Mouse (Mus musculus) megakaryocyte, embryonic 14.5 days (primary cell): ENCODE measurements at regions not wholly inside any gene's neighbourhood (a gene's known extent, or its start where the extent isn't known, plus 50 kb on each side); places are given as distances from the start of the nearest gene placed in this dataset.

Source experiments
- FLI1 ChIP-seq: IDR thresholded peaks from 2 replicates; pipeline ENCODE4 v1.6.1; 2012; ENCODE audit warnings: low read length, inconsistent platforms, mixed read lengths
- GATA1 ChIP-seq: IDR thresholded peaks from 3 replicates; pipeline ENCODE4 v1.6.1; 2012; ENCODE audit warnings: mixed read lengths, low read length, inconsistent platforms, borderline replicate concordance

DNA sequence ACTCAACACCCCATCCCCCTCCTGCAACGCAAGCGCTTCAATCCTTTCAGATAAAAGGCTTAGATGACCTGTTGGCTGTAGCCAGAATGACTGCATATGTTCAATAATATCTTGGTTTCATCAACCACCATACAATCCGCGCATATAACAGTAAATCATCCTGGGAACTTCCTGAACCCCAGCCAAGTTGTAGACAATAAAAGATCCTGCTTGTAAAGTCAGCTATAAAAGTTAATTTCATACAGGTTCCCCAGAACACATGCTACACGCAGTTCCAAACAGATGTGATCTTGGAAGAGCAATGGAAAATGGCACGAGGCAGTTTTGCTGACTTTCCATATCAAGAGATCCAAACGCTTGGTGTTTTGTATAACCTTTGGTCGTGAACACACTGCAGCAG lies 342.5 kb upstream of the Jarid2 start:
- TF ChIP-seq FLI1 (no peak), GATA1 (no peak)
